Mouse (Mus musculus) C2C12 (cell line): ENCODE results near the gene Nxph4.

Experiments used
- CEBPB ChIP-seq: IDR thresholded peaks from one replicate; pipeline ENCODE4 v1.6.1; 2011; ENCODE audit warnings: low read depth, mild to moderate bottlenecking, control low read depth, moderate library complexity
- CTCF ChIP-seq: IDR thresholded peaks from one replicate; pipeline ENCODE4 v1.5.1; 2011; ENCODE audit not compliant: control insufficient read depth, insufficient read depth, insufficient read length
- MAX ChIP-seq: IDR thresholded peaks from one replicate; pipeline ENCODE4 v1.6.1; 2011; ENCODE audit warnings: mild to moderate bottlenecking, control low read depth
- USF1 ChIP-seq: IDR thresholded peaks from one replicate; pipeline ENCODE4 v1.6.1; 2011; ENCODE audit warnings: low read depth, mild to moderate bottlenecking, control low read depth, moderate library complexity

DNA sequence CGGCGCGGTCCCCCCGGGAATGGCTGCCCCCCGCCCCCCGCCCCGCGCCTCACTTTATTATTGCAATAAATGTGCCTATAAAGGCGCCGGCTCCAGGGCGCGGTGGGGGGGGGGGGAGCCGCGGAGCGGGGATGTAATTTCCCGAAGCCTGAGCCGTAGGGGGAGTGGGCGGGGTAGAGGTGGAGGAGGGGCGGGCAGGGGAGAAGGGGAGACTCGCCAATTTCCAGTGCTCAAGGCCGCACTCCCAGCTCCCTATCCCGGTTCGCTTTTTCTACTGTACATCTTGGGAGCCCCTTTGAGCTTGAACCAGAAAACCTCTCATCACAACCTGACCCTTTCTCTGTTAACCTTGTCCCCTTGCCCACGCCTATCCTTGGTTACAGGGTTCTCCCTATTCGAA, 3.4 kb downstream of the Nxph4 start:
- TF ChIP-seq CTCF: no peak
- TF ChIP-seq CEBPB: no peak
- TF ChIP-seq MAX: no peak
- no peak for TF ChIP-seq USF1
